Mouse (Mus musculus): ENCODE results near the gene Gm4737. TPM values are rescaled to one million over a fixed set of nuclear protein-coding genes. Genes with fewer than 3 reads are reported as not detected.

The Gm4737 gene
- polyA plus RNA-seq (2015; fragmentation: Illumina TruSeq; extraction: RNeasy Lipid Tissue Mini Kit (QIAGEN cat#74804); ENCODE audit: low read depth, low replicate concordance) = 1.3 TPM

DNA sequence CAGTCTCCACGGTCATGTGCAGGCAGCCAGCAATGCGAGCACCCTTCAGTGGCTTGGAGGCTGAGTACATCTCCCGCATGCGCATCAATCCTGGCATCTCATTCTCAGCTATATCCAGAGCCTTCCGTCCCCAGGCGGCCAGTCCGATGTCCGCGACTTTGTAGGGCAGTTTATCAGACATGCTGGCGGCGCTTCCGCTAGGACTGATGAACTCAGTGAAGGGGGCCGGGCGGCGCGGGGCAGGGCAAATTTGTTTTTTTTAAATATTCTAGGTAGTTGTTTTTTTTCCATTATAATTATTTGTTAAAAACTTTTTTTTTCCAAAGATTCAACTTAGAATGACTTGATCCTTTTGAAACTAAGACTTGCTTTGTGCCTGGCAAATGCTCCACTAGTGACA is at the start of gene Gm4737:
Gm4737 (minus strand) TSS at position 246 of the 400 bp plus-strand sequence.

DNA sequence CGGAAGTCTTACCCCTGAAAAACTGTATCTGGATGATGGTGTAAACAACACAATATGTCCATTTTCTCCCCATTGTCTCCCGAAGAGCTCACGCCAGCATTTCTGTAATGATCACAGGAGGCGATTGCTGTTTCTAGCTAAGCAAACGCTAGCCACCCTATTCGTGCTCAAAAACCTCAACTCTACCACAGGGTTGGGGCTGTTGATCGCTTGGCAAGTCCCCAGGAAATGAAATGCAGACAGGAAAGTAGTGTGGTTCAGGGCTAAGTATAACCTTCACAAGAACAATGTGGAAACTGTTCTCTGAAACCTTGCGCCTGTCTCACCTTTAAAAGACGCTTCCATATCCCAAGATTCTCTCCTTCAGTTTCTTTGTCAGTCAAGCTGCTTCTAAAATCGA is 34.9 kb downstream of the Gm4737 start, which contains the start of gene Cd96:
Cd96 (minus strand) TSS at position 232 of the 400 bp plus-strand sequence.

Other genes starting within 250 kb of the Gm4737 start
- gene Phldb2, start 201.5 kb downstream of the Gm4737 start, polyA plus RNA-seq (2015; fragmentation: Illumina TruSeq; extraction: RNeasy Lipid Tissue Mini Kit (QIAGEN cat#74804); ENCODE audit: low read depth, low replicate concordance) = 3.6 TPM
- gene Plcxd2, start 144.9 kb downstream of the Gm4737 start, polyA plus RNA-seq (2015; fragmentation: Illumina TruSeq; extraction: RNeasy Lipid Tissue Mini Kit (QIAGEN cat#74804); ENCODE audit: low read depth, low replicate concordance) = 53.4 TPM
- gene Cd96, start 34.8 kb downstream of the Gm4737 start, polyA plus RNA-seq (2015; fragmentation: Illumina TruSeq; extraction: RNeasy Lipid Tissue Mini Kit (QIAGEN cat#74804); ENCODE audit: low read depth, low replicate concordance) = not detected

All from brain, adult 10 weeks (tissue).